Mouse (Mus musculus) heart, adult 2 months (tissue): ENCODE results near the gene Wbp11. TPM values are rescaled to one million over a fixed set of nuclear protein-coding genes. Genes with fewer than 3 reads are reported as not detected.

Experiments used
- DNase-seq, 2 experiments: peaks; one replicate each; pipeline ENCODE4 v3.0.0; 2021
- H3K27ac ChIP-seq: fragments of 200-600 bp; 2 replicates; pipeline ENCODE4 v1.8.1; 2022
- H3K27me3 ChIP-seq: fragments of 200-500 bp; 2 replicates; pipeline ENCODE4 v1.6.1; 2012; ENCODE audit warnings: mild to moderate bottlenecking, low read length, inconsistent platforms, mixed read lengths; ENCODE audit not compliant: control insufficient read depth, insufficient read depth
- H3K36me3 ChIP-seq: fragments of 200-500 bp; 2 replicates; pipeline ENCODE4 v1.6.1; 2012; ENCODE audit warnings: low read length, inconsistent platforms; ENCODE audit not compliant: control insufficient read depth, insufficient read depth
- H3K4me1 ChIP-seq: fragments of 200-500 bp; 2 replicates; pipeline ENCODE4 v1.6.1; 2011; ENCODE audit warnings: low read length; ENCODE audit not compliant: control insufficient read depth, insufficient read depth
- H3K4me3 ChIP-seq: fragments of 200-600 bp; 2 replicates; pipeline ENCODE4 v1.8.1; 2022
- H3K79me2 ChIP-seq: fragments of 200-500 bp; replicated peaks from 2 replicates; pipeline ENCODE4 v1.6.1; 2012; ENCODE audit warnings: mild to moderate bottlenecking, inconsistent platforms, low read length, moderate library complexity, mixed read lengths; ENCODE audit not compliant: control insufficient read depth, insufficient read depth
- H3K9ac ChIP-seq: fragments of 200-500 bp; 2 replicates; pipeline ENCODE4 v1.6.1; 2012; ENCODE audit warnings: low read depth, mild to moderate bottlenecking, control low read depth, inconsistent platforms, low read length, mixed read lengths
- CTCF ChIP-seq: fragments of 200-600 bp; IDR thresholded peaks from 2 replicates; pipeline ENCODE4 v1.8.1; 2022; ENCODE audit warnings: antibody characterized with exemption, mild to moderate bottlenecking, moderate library complexity
- EP300 ChIP-seq: fragments of 200-500 bp; IDR thresholded peaks from 2 replicates; pipeline ENCODE4 v1.6.1; 2011; ENCODE audit warnings: low read depth, low read length, control low read depth; ENCODE audit not compliant: insufficient read depth
- POLR2A ChIP-seq: fragments of 200-500 bp; IDR thresholded peaks from 2 replicates; pipeline ENCODE4 v1.6.1; 2011; ENCODE audit warnings: mild to moderate bottlenecking, low read depth, low read length, control low read depth; ENCODE audit not compliant: insufficient read depth
- WGBS: fragments of 180-500 bp; shearing (Covaris S2); methylation state at CpG from one replicate; pipeline ENCODE4 v1.1.7; 2018; 5-methylcytosine and 5-hydroxymethylcytosine counted together
- intact Hi-C: fragments of 180-260 bp; cut with DNase I; formaldehyde crosslinking; loops from one replicate; pipeline ENCODE4 v1.15.1; 2025
- microRNA-seq, 2 experiments: library from miRNA; unstranded; fragments of <30 nt; microRNA quantifications; one replicate each; pipeline ENCODE4 v1.2.0; 2021
- polyA plus RNA-seq: library from polyadenylated mRNA; depleted of rRNA; stranded (reverse); fragments of >200 nt; gene quantifications from 2 replicates; pipeline ENCODE4 v1.2.3, GENCODE M21; 2012; rRNA removed
- total RNA-seq, 2 experiments: library from RNA; stranded (reverse); gene quantifications; 2 replicates each; pipeline ENCODE4 v1.2.3; 2021

The Wbp11 gene
- total and polyA plus RNA-seq, 3 experiments, result 28.7 to 68.1 (median 67.6) TPM

DNA sequence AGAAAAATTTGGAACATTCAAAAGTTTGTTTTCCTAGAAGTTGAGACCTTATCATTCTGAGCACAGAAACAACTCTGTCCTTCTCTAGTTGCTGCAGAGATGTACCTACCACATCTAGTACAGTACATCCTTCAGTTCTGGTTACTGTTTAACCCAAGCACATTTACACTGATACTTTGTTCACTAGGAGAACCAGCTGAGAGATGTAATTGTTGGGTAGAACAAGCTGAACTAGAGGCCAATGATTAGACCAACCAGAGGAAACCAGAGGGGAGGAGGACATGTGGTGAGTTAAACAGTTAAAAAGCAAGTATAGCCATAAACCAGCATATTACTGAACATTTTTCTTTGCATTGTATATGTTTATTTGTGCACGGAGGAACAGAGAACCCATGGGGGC lies 51.6 kb downstream of the Wbp11 start:
- Histone ChIP-seq H3K79me2 (no peaks in the 10 kb centered on the region), H3K9ac (no peak overlapping the region), H3K4me3 (no peak overlapping the region), H3K4me1 (no peaks in the 10 kb centered on the region), H3K27ac (no peak overlapping the region), H3K36me3 (no peaks in the 10 kb centered on the region), H3K27me3 (no peaks in the 10 kb centered on the region)
- 80% methylated on average over 1 of the region's 1 CpGs for WGBS
- intact Hi-C loops, result no loop called here
- no peak for TF ChIP-seq CTCF
- TF ChIP-seq POLR2A, result no peak
- no peak for TF ChIP-seq EP300
- DNase-seq, result no peak

DNA sequence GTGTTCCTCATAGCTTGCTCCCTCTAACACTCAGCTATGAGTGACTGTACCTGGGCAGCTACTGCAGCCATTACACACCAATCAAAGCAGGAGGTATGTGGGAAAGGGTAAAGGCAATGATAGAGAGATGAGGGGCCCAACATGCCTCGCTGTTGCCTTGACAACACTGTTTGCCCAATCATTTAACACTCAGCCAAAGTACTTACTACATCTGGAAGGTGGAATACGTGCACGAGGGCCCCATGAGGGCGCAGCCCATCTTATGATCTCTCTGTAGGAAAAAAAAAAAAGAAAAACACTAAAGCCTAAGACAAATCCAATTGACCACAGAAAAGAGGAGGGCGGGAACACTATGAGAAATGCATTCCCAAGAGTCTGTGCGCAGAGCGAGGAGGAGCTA lies 58.2 kb downstream of the Wbp11 start:
- no peak for DNase-seq
- no peaks in the 10 kb centered on the region for H3K79me2 ChIP-seq
- no peak for TF ChIP-seq EP300
- no peak for TF ChIP-seq CTCF
- no peak for TF ChIP-seq POLR2A
- no peaks in the 10 kb centered on the region for H3K27me3 ChIP-seq
- H3K4me3 ChIP-seq, result no peak overlapping the region
- H3K36me3 ChIP-seq, result no peaks in the 10 kb centered on the region
- intact Hi-C loops, result no loop called here
- 82% methylated on average over 7 of the region's 7 CpGs for WGBS
- H3K9ac ChIP-seq, result no peak overlapping the region
- H3K27ac ChIP-seq, result no peak overlapping the region
- no peaks in the 10 kb centered on the region for H3K4me1 ChIP-seq

DNA sequence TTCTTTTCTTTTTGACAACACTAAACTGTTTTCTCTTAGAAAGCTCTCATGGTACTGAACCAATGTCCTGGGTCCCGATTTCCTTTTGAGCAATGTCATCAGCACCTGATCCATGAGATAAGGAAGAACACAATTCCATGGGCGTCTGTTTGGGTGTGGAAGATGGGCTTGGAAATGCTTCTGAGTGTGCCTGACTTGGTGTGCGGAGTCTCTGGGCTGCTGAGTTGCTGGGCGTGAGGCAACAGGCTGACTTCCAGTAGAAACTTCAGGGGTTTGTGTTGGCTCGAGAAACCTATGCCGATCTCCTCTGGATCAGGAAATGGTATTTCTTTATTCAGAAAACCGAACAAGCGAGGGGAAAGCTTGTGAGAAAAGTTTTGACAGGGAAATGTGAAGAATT lies 58.9 kb downstream of the Wbp11 start:
- TF ChIP-seq EP300 (no peak), CTCF (no peak), POLR2A (no peak)
- intact Hi-C loops, result no loop called here
- Histone ChIP-seq H3K27ac (no peak overlapping the region), H3K27me3 (no peaks in the 10 kb centered on the region), H3K4me1 (no peaks in the 10 kb centered on the region), H3K4me3 (no peak overlapping the region), H3K9ac (no peak overlapping the region), H3K79me2 (no peaks in the 10 kb centered on the region), H3K36me3 (no peaks in the 10 kb centered on the region)
- no peak for DNase-seq
- WGBS, result 55% methylated on average over 8 of the region's 8 CpGs

DNA sequence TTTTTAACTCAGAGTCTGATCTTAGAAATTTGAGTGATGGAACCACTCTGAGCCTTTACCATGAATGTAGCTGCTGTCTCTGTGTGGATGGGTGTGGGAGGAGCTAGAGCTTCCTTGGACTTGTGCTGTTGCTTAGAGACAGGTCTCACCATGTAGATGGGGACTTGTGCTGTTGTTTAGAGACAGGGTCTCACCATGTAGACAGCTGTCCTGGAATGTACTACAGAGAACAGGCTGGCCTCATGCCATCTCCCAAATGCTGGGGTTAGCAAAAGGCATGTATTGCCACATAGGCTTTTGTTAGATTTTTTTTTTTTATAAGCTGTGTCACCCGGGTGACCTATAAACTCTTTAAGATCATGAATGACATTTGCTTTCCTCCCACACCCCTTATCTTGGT lies 64.1 kb downstream of the Wbp11 start:
- WGBS, result 14% methylated on average over 1 of the region's 1 CpGs
- no peak overlapping the region for H3K27ac ChIP-seq
- H3K4me3 ChIP-seq, result no peak overlapping the region
- intact Hi-C loops, result no loop called here
- no peaks in the 10 kb centered on the region for H3K27me3 ChIP-seq
- no peak overlapping the region for H3K9ac ChIP-seq
- DNase-seq, result no peak
- no peaks in the 10 kb centered on the region for H3K79me2 ChIP-seq
- H3K4me1 ChIP-seq, result no peaks in the 10 kb centered on the region
- TF ChIP-seq POLR2A (no peak), CTCF (no peak), EP300 (no peak)
- no peaks in the 10 kb centered on the region for H3K36me3 ChIP-seq

Small RNA genes lying within 50 kb of the gene (microRNA-seq; reads per million reads assigned to microRNA genes)
- 0 reads per million in 2 experiments for gene Gm44364

Other genes with a start within 250 kb of the Wbp11 start
- gene Plbd1, start 166.3 kb downstream of the Wbp11 start, total RNA-seq, result 10 to 100 TPM; 48.8 to 53.5 TPM
- 28.4 and 50.7 TPM in 2 replicates for gene Plbd1, start 166.3 kb downstream of the Wbp11 start, polyA plus RNA-seq
- not detected for gene Gucy2c, start 46.5 kb downstream of the Wbp11 start, total RNA-seq
- gene Gucy2c, start 46.5 kb downstream of the Wbp11 start, polyA plus RNA-seq, result not detected in 2 replicates
- gene Hist4h4, start 23.8 kb downstream of the Wbp11 start, total RNA-seq, result 1 to 10 TPM; 5.9 to 6.5 TPM
- 0.16 and 0.56 TPM in 2 replicates for gene Hist4h4, start 23.8 kb downstream of the Wbp11 start, polyA plus RNA-seq
- gene H2afj, start 20.0 kb downstream of the Wbp11 start, total RNA-seq, result 10 to 100 TPM; 29.4 to 30.1 TPM
- 24.6 and 49.4 TPM in 2 replicates for gene H2afj, start 20.0 kb downstream of the Wbp11 start, polyA plus RNA-seq
- gene BC049715, start 607 bp downstream of the Wbp11 start, total RNA-seq, result 1 to 10 TPM in 1 of 2 experiments, under 1 TPM in 1; 0.44 to 1.8 TPM
- 0.59 and 0.61 TPM in 2 replicates for gene BC049715, start 607 bp downstream of the Wbp11 start, polyA plus RNA-seq
- gene Smco3, start 7.2 kb upstream of the Wbp11 start, total RNA-seq, result not detected
- gene Smco3, start 7.2 kb upstream of the Wbp11 start, polyA plus RNA-seq, result 0.04 TPM in 1 of 2 replicates, not detected in the other
- gene Art4, start 29.5 kb upstream of the Wbp11 start, total RNA-seq, result 10 to 100 TPM; 16.3 to 19.6 TPM
- gene Art4, start 29.5 kb upstream of the Wbp11 start, polyA plus RNA-seq, result 12.8 and 19.9 TPM in 2 replicates
- 100 to 1,000 TPM; 409 to 433 TPM for gene Mgp, start 47.6 kb upstream of the Wbp11 start, total RNA-seq
- gene Mgp, start 47.6 kb upstream of the Wbp11 start, polyA plus RNA-seq, result 1,071 and 1,296 TPM in 2 replicates
- gene Erp27, start 93.9 kb upstream of the Wbp11 start, total RNA-seq, result not detected
- 0.29 and 0.51 TPM in 2 replicates for gene Erp27, start 93.9 kb upstream of the Wbp11 start, polyA plus RNA-seq
- under 1 TPM in 1 of 2 experiments, not detected in 1; 0.30 TPM for gene Pde6h, start 95.6 kb upstream of the Wbp11 start, total RNA-seq
- 0.04 and 0.26 TPM in 2 replicates for gene Pde6h, start 95.6 kb upstream of the Wbp11 start, polyA plus RNA-seq
- 10 to 100 TPM; 24.0 to 30.4 TPM for gene Arhgdib, start 113.7 kb upstream of the Wbp11 start, total RNA-seq
- gene Arhgdib, start 113.7 kb upstream of the Wbp11 start, polyA plus RNA-seq, result 41.7 and 57.6 TPM in 2 replicates